Mouse (Mus musculus) lung, postnatal 0 days (tissue): ENCODE measurements around the gene Eya2.

Experiments
- CTCF ChIP-seq: IDR thresholded peaks from 2 replicates; pipeline ENCODE4 v1.5.1; 2016; ENCODE audit warnings: antibody characterized with exemption, mild to moderate bottlenecking
- EP300 ChIP-seq: IDR thresholded peaks from 2 replicates; pipeline ENCODE4 v1.6.1; 2016; ENCODE audit warnings: antibody characterized with exemption, mild to moderate bottlenecking, control low read depth

GRCm38 (mm10) chr2:165733701-165734100, 138.9 kb downstream of the Eya2 start:
- TF ChIP-seq EP300 (no peak), CTCF (no peak)
